ENCODE assay signal across 8 mouse cellular contexts in the genomic region with DNA sequence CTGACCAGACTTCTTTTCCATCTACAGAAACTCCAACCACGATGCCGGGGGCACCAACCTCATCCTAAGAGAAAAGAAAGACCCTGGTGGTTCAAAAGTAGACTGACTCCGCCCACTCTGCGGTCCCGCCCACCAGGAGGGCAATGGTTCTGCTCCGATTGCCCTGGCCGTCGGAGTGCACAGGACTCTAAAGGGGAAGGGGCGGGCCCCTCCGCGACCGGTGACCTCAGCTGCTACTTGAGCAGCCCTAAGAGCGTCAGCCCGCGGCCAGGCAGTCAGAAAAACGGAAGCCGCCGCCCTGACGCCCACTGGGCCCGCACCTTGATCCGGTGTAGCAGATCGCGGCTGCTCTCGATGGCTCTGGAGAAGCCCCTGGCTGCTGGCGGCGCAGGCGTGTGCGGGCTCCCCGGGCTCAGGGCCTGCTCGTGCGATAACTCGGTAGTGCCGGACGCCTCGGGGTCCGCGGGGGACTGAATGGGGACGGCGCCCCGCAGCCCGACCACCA. TPM values are rescaled to one million over a fixed set of nuclear protein-coding genes. Genes with fewer than 3 reads are reported as not detected.
DNase-seq lines count a peak whose midpoint lies in the region; ATAC-seq and TF ChIP-seq lines count a peak whose summit lies in the region.

No protein-coding gene starts in this region.

- H3K4me3 ChIP-seq in embryonic facial prominence, embryonic 10.5 days = peak overlapping the region; percentile 98
- H3K4me3 ChIP-seq in intestine, postnatal 0 days (ENCODE audit: low read depth, low read length) = peak overlapping the region; percentile 91
- H3K4me3 ChIP-seq in limb, embryonic 13.5 days = peak overlapping the region; percentile 88
- H3K4me3 ChIP-seq in midbrain, embryonic 15.5 days = peak overlapping the region; percentile 99
- peak overlapping the region; percentile 99 for H3K4me3 ChIP-seq in spleen, adult 2 months (ENCODE audit: extremely low read depth, insufficient read depth, insufficient read length)

- peaks cover 14% of the 10 kb centered on the region for H3K36me3 ChIP-seq in embryonic facial prominence, embryonic 10.5 days (replicated peaks)
- H3K36me3 ChIP-seq in intestine, postnatal 0 days (ENCODE audit: control insufficient read depth, insufficient read depth) = no peaks in the 10 kb centered on the region
- H3K36me3 ChIP-seq in limb, embryonic 13.5 days = peaks cover 12% of the 10 kb centered on the region
- peaks cover 14% of the 10 kb centered on the region for H3K36me3 ChIP-seq in midbrain, embryonic 15.5 days (replicated peaks)
- H3K36me3 ChIP-seq in spleen, adult 2 months (ENCODE audit: control insufficient read depth, insufficient read depth, low read length) = peaks cover 7% of the 10 kb centered on the region

- H3K9me3 ChIP-seq in embryonic facial prominence, embryonic 10.5 days = no peaks in the 10 kb centered on the region
- no peaks in the 10 kb centered on the region for H3K9me3 ChIP-seq in intestine, postnatal 0 days (ENCODE audit: control insufficient read depth)
- no peaks in the 10 kb centered on the region for H3K9me3 ChIP-seq in limb, embryonic 13.5 days
- H3K9me3 ChIP-seq in midbrain, embryonic 15.5 days = no peaks in the 10 kb centered on the region

- H3K4me2 ChIP-seq in intestine, postnatal 0 days (replicated peaks; ENCODE audit: low read depth) = peak overlapping the region; percentile 94
- H3K4me2 ChIP-seq in limb, embryonic 13.5 days (replicated peaks) = peak overlapping the region; percentile 73
- H3K4me2 ChIP-seq in midbrain, embryonic 15.5 days = peak overlapping the region; percentile 68

- H3K4me1 ChIP-seq in embryonic facial prominence, embryonic 10.5 days = peaks cover 22% of the 10 kb centered on the region
- no peaks in the 10 kb centered on the region; the same call in 1 of the 2 replicates for H3K4me1 ChIP-seq in intestine, postnatal 0 days (replicated peaks; ENCODE audit: control insufficient read depth, insufficient read depth, low read length)
- peaks cover 9% of the 10 kb centered on the region; the same call in 1 of the 2 replicates for H3K4me1 ChIP-seq in limb, embryonic 13.5 days
- peaks cover 14% of the 10 kb centered on the region for H3K4me1 ChIP-seq in midbrain, embryonic 15.5 days
- peaks cover 5% of the 10 kb centered on the region; the same call in 1 of the 2 replicates for H3K4me1 ChIP-seq in spleen, adult 2 months (ENCODE audit: control insufficient read depth, insufficient read depth, insufficient read length)

- peak overlapping the region; percentile 83 for H3K9ac ChIP-seq in intestine, postnatal 0 days (ENCODE audit: low read depth, low read length)
- peak overlapping the region; percentile 79 for H3K9ac ChIP-seq in limb, embryonic 13.5 days
- H3K9ac ChIP-seq in midbrain, embryonic 15.5 days = peak overlapping the region; percentile 97

- TF ChIP-seq POLR2A in spleen, adult 2 months (IDR thresholded peaks at IDR 0.05; ENCODE audit: low read depth, low read length) = peak; percentile 16; the same call in 1 of the 2 replicates

- peaks cover 7% of the 10 kb centered on the region for H3K27me3 ChIP-seq in embryonic facial prominence, embryonic 10.5 days (replicated peaks; ENCODE audit: low read depth, poor library complexity, severe bottlenecking)
- H3K27me3 ChIP-seq in intestine, postnatal 0 days (replicated peaks; ENCODE audit: control insufficient read depth, insufficient read depth, low read length) = no peaks in the 10 kb centered on the region
- H3K27me3 ChIP-seq in limb, embryonic 13.5 days = no peaks in the 10 kb centered on the region
- H3K27me3 ChIP-seq in midbrain, embryonic 15.5 days (replicated peaks) = no peaks in the 10 kb centered on the region
- H3K27me3 ChIP-seq in spleen, adult 2 months (ENCODE audit: control insufficient read depth, insufficient read depth, low read length) = no peaks in the 10 kb centered on the region

- ATAC-seq in granulocyte monocyte progenitor cell, adult 5-6 weeks (replicated peaks; ENCODE audit: poor library complexity, severe bottlenecking) = peak; percentile 94
- ATAC-seq in intestine, postnatal 0 days = peak; percentile 79
- ATAC-seq in limb, embryonic 13.5 days (ENCODE audit: low FRiP score, low read depth) = peak; percentile 78
- ATAC-seq in midbrain, embryonic 15.5 days (replicated peaks) = peak; percentile 86

- DNase-seq in B cell, adult 2 months = peak; percentile 93 to 95
- DNase-seq in adrenal gland, postnatal 14 days = peak; percentile 88
- peak; percentile 92 for DNase-seq in embryonic facial prominence, embryonic 10.5 days (ENCODE audit: low spot score)
- DNase-seq in spleen, adult 2 months (ENCODE audit: low read depth in 1 of 2, low spot score in 2 of 2) = peak; percentile 79 to 89

- H3K27ac ChIP-seq in embryonic facial prominence, embryonic 10.5 days (replicated peaks) = peak overlapping the region; percentile 87
- peak overlapping the region; percentile 94 for H3K27ac ChIP-seq in intestine, postnatal 0 days (ENCODE audit: low read depth, low read length)
- H3K27ac ChIP-seq in limb, embryonic 13.5 days = peak overlapping the region; percentile 70
- peak overlapping the region; percentile 93 for H3K27ac ChIP-seq in midbrain, embryonic 15.5 days
- peak overlapping the region; percentile 96 for H3K27ac ChIP-seq in spleen, adult 2 months (ENCODE audit: insufficient read depth, low read length)

- no peak for TF ChIP-seq CTCF in intestine, postnatal 0 days (IDR thresholded peaks at IDR 0.05; ENCODE audit: low read depth)
- TF ChIP-seq CTCF in spleen, adult 2 months (IDR thresholded peaks at IDR 0.05; ENCODE audit: extremely low read depth, insufficient read depth, insufficient read length, insufficient replicate concordance) = no peak

- WGBS in embryonic facial prominence, embryonic 10.5 days = under 1% methylated on average over 41 of the region's 41 CpGs
- 0% methylated on average over 39 of the region's 41 CpGs for WGBS in intestine, postnatal 0 days
- WGBS in limb, embryonic 13.5 days = under 1% methylated on average over 40 of the region's 41 CpGs
- WGBS in midbrain, embryonic 15.5 days = 0% methylated on average over 41 of the region's 41 CpGs
- under 1% methylated on average over 40 of the region's 41 CpGs for WGBS in spleen, adult 2 months

RNA-seq across cellular contexts. Expression of a gene that starts 0.5 kb away (rescaled TPM):
- 19.1 and 20.8 TPM in 2 replicates for total RNA-seq in adrenal gland, postnatal 14 days (2021)
- polyA plus RNA-seq in embryonic facial prominence, embryonic 10.5 days (2016; fragmentation: Nextera tagmentation; extraction: Ambion mirVana) = 9.0 and 9.8 TPM in 2 replicates
- 22.4 and 29.4 TPM in 2 replicates for total RNA-seq in granulocyte monocyte progenitor cell, adult 5-6 weeks (2014; fragmentation: Nextera tagmentation)
- total RNA-seq in granulocyte monocyte progenitor cell, adult 5-6 weeks (2017) = 31.9 and 38.7 TPM in 2 replicates
- polyA plus RNA-seq in intestine, postnatal 0 days (2015; fragmentation: Nextera tagmentation; extraction: Ambion mirVana) = 14.9 and 17.2 TPM in 2 replicates
- 7.5 and 7.8 TPM in 2 replicates for polyA plus RNA-seq in limb, embryonic 13.5 days (2015; fragmentation: Nextera tagmentation; extraction: Ambion mirVana)
- polyA plus RNA-seq in midbrain, embryonic 15.5 days (2015; fragmentation: Nextera tagmentation; extraction: Ambion mirVana) = 10.8 and 11.2 TPM in 2 replicates
- polyA plus RNA-seq in spleen, adult 2 months (2012; rRNA removed) = 9.5 and 23.7 TPM in 2 replicates

RNA-seq across cellular contexts. Expression of a gene that starts 28.9 kb away (rescaled TPM):
- 291 and 304 TPM in 2 replicates for total RNA-seq in adrenal gland, postnatal 14 days (2021)
- polyA plus RNA-seq in embryonic facial prominence, embryonic 10.5 days (2016; fragmentation: Nextera tagmentation; extraction: Ambion mirVana) = 777 and 806 TPM in 2 replicates
- 960 and 1,103 TPM in 2 replicates for total RNA-seq in granulocyte monocyte progenitor cell, adult 5-6 weeks (2014; fragmentation: Nextera tagmentation)
- 140 and 187 TPM in 2 replicates for total RNA-seq in granulocyte monocyte progenitor cell, adult 5-6 weeks (2017)
- polyA plus RNA-seq in intestine, postnatal 0 days (2015; fragmentation: Nextera tagmentation; extraction: Ambion mirVana) = 712 and 778 TPM in 2 replicates
- polyA plus RNA-seq in limb, embryonic 13.5 days (2015; fragmentation: Nextera tagmentation; extraction: Ambion mirVana) = 626 and 654 TPM in 2 replicates
- polyA plus RNA-seq in midbrain, embryonic 15.5 days (2015; fragmentation: Nextera tagmentation; extraction: Ambion mirVana) = 179 and 197 TPM in 2 replicates
- polyA plus RNA-seq in spleen, adult 2 months (2012; rRNA removed) = 11.4 and 13.3 TPM in 2 replicates

RNA-seq across cellular contexts. Expression of a gene that starts 55.3 kb away (rescaled TPM):
- 19.1 and 23.1 TPM in 2 replicates for total RNA-seq in adrenal gland, postnatal 14 days (2021)
- 21.4 and 23.9 TPM in 2 replicates for polyA plus RNA-seq in embryonic facial prominence, embryonic 10.5 days (2016; fragmentation: Nextera tagmentation; extraction: Ambion mirVana)
- 37.5 and 39.6 TPM in 2 replicates for total RNA-seq in granulocyte monocyte progenitor cell, adult 5-6 weeks (2014; fragmentation: Nextera tagmentation)
- total RNA-seq in granulocyte monocyte progenitor cell, adult 5-6 weeks (2017) = 75.2 and 76.0 TPM in 2 replicates
- polyA plus RNA-seq in intestine, postnatal 0 days (2015; fragmentation: Nextera tagmentation; extraction: Ambion mirVana) = 16.2 and 18.9 TPM in 2 replicates
- polyA plus RNA-seq in limb, embryonic 13.5 days (2015; fragmentation: Nextera tagmentation; extraction: Ambion mirVana) = 17.7 and 18.4 TPM in 2 replicates
- 28.5 and 29.0 TPM in 2 replicates for polyA plus RNA-seq in midbrain, embryonic 15.5 days (2015; fragmentation: Nextera tagmentation; extraction: Ambion mirVana)
- polyA plus RNA-seq in spleen, adult 2 months (2012; rRNA removed) = 12.5 and 13.2 TPM in 2 replicates

Comparison
In these comparisons a context has a peak if more than half of its experiments do, and no peak if none do; other contexts are left out.
1. Peak in every context shown above with its lines: DNase-seq, ATAC-seq, H3K4me3 ChIP-seq and H3K27ac ChIP-seq.
2. RNA of a gene that starts 28.9 kb away (polyA plus RNA-seq): 712 to 778 TPM in intestine, postnatal 0 days, 777 to 806 TPM in embryonic facial prominence, embryonic 10.5 days, 626 to 654 TPM in limb, embryonic 13.5 days and 179 to 197 TPM in midbrain, embryonic 15.5 days; 11.4 to 13.3 TPM in spleen, adult 2 months; every median in the first group is over 10 times any median in the second.